Mouse (Mus musculus): ENCODE results near the gene Fam131a. TPM values are rescaled to one million over a fixed set of nuclear protein-coding genes. Genes with fewer than 3 reads are reported as not detected.

Fam131a gene
- polyA plus RNA-seq, 1 experiment from 2014 or later: 5.2 TPM

Other genes with a start within 250 kb of the Fam131a start
- 89.6 and 94.4 TPM in 2 replicates for gene Eif2b5, start 194.4 kb upstream of the Fam131a start, polyA plus RNA-seq (2016; fragmentation: Nextera tagmentation; extraction: Ambion mirVana)
- 31.1 and 34.1 TPM in 2 replicates for gene Dvl3, start 176.3 kb upstream of the Fam131a start, polyA plus RNA-seq (2016; fragmentation: Nextera tagmentation; extraction: Ambion mirVana)
- gene Ap2m1, start 157.8 kb upstream of the Fam131a start, polyA plus RNA-seq (2016; fragmentation: Nextera tagmentation; extraction: Ambion mirVana): 487 and 490 TPM in 2 replicates
- 55.2 and 55.4 TPM in 2 replicates for gene Abcf3, start 144.7 kb upstream of the Fam131a start, polyA plus RNA-seq (2016; fragmentation: Nextera tagmentation; extraction: Ambion mirVana)
- 0.43 and 0.53 TPM in 2 replicates for gene Vwa5b2, start 103.8 kb upstream of the Fam131a start, polyA plus RNA-seq (2016; fragmentation: Nextera tagmentation; extraction: Ambion mirVana)
- 16.3 and 20.1 TPM in 2 replicates for gene Eef1akmt4, start 81.6 kb upstream of the Fam131a start, polyA plus RNA-seq (2016; fragmentation: Nextera tagmentation; extraction: Ambion mirVana)
- gene Gm49333, start 81.6 kb upstream of the Fam131a start, polyA plus RNA-seq (2016; fragmentation: Nextera tagmentation; extraction: Ambion mirVana): 0.62 TPM in 1 of 2 replicates, not detected in the other
- 31.7 and 32.4 TPM in 2 replicates for gene Alg3, start 81.5 kb upstream of the Fam131a start, polyA plus RNA-seq (2016; fragmentation: Nextera tagmentation; extraction: Ambion mirVana)
- gene Camk2n2, start 72.0 kb upstream of the Fam131a start, polyA plus RNA-seq (2016; fragmentation: Nextera tagmentation; extraction: Ambion mirVana): 0.43 and 0.58 TPM in 2 replicates
- gene Ece2, start 63.4 kb upstream of the Fam131a start, polyA plus RNA-seq (2016; fragmentation: Nextera tagmentation; extraction: Ambion mirVana): 0.55 and 1.2 TPM in 2 replicates
- 286 and 288 TPM in 2 replicates for gene Psmd2, start 41.6 kb upstream of the Fam131a start, polyA plus RNA-seq (2016; fragmentation: Nextera tagmentation; extraction: Ambion mirVana)
- gene Eif4g1, start 24.9 kb upstream of the Fam131a start, polyA plus RNA-seq (2016; fragmentation: Nextera tagmentation; extraction: Ambion mirVana): 169 and 179 TPM in 2 replicates
- gene Polr2h, start 24.4 kb downstream of the Fam131a start, polyA plus RNA-seq (2016; fragmentation: Nextera tagmentation; extraction: Ambion mirVana): 45.0 and 50.5 TPM in 2 replicates
- 6.2 and 7.0 TPM in 2 replicates for gene Clcn2, start 24.5 kb downstream of the Fam131a start, polyA plus RNA-seq (2016; fragmentation: Nextera tagmentation; extraction: Ambion mirVana)
- 0.54 and 0.94 TPM in 2 replicates for gene Chrd, start 39.9 kb downstream of the Fam131a start, polyA plus RNA-seq (2016; fragmentation: Nextera tagmentation; extraction: Ambion mirVana)
- 0.14 and 0.22 TPM in 2 replicates for gene Thpo, start 41.3 kb downstream of the Fam131a start, polyA plus RNA-seq (2016; fragmentation: Nextera tagmentation; extraction: Ambion mirVana)